In the genomic region with DNA sequence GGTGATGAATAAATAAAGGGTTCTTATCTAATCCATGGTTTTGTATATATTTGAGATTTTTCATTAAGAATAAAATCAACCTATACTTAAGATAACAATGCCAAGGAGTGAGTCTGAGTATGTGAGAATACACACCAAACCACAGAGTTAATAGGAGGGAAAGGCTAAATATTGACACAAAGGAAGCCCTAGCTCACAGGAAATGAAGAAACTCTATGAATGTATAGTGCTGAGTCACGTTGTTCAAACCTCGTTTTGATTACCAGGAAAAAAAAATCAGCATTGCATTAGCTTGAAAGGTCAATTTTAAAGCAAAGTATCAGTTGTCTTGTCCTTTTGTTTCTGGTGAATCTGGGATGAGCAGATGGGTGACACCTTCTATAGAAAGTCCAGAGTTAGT, we compare ENCODE assay signal across 6 mouse cellular contexts.
"Had no signal": no experiment of that assay in that cellular context is flagged by ENCODE, and none has a peak within 500 bp of the region (broad histone marks: within the 10 kb centered on the region; RNA-seq: fewer than 3 reads in every experiment).

No protein-coding gene starts in this region.

- H3K4me2 ChIP-seq: kidney, embryonic 15.5 days; liver, embryonic 13.5 days; midbrain, embryonic 11.5 days had no signal

- DNase-seq: layer of hippocampus, postnatal 36 days had no signal

- H3K27me3 ChIP-seq: kidney, embryonic 15.5 days; liver, embryonic 13.5 days had no signal

- H3K27ac ChIP-seq: kidney, embryonic 15.5 days; layer of hippocampus, adult 2 months; left cerebral cortex, adult 2 months; liver, embryonic 13.5 days had no signal

- H3K4me3 ChIP-seq: kidney, embryonic 15.5 days; layer of hippocampus, adult 2 months; left cerebral cortex, adult 2 months; liver, embryonic 13.5 days had no signal

- H3K4me1 ChIP-seq: liver, embryonic 13.5 days had no signal

- H3K36me3 ChIP-seq: kidney, embryonic 15.5 days; liver, embryonic 13.5 days had no signal

- H3K9ac ChIP-seq: kidney, embryonic 15.5 days; liver, embryonic 13.5 days had no signal

- H3K9me3 ChIP-seq: kidney, embryonic 15.5 days; liver, embryonic 13.5 days had no signal
